Mouse (Mus musculus): ENCODE results near the gene Tulp4.

- TF ChIP-seq CTCF (IDR thresholded peaks at IDR 0.05; ENCODE audit: low read depth, low read length) (no peak), POLR2A (IDR thresholded peaks at IDR 0.05; ENCODE audit: extremely low read depth, insufficient read depth, low read length) (no peak)
Observed at GRCm38 (mm10) chr17:6216514-6216913, 110.3 kb downstream of the Tulp4 start.

Measured in liver, adult 2 months (tissue).